Mouse (Mus musculus) cerebellum, adult 2 months (tissue): ENCODE measurements around the gene Nap1l1.

ENCODE experiments used
- CTCF ChIP-seq: fragments of 200-500 bp; IDR thresholded peaks from 2 replicates; pipeline ENCODE4 v1.5.1; 2011; ENCODE audit warnings: low read depth, mild to moderate bottlenecking, control low read depth, low read length, moderate library complexity, borderline replicate concordance; ENCODE audit not compliant: insufficient read depth
- POLR2A ChIP-seq: fragments of 200-500 bp; IDR thresholded peaks from 2 replicates; pipeline ENCODE4 v1.6.1; 2011; ENCODE audit warnings: low read length, control low read depth, borderline replicate concordance; ENCODE audit not compliant: insufficient read depth

- TF ChIP-seq CTCF (no peak), POLR2A (no peak)
Observed at GRCm38 (mm10) chr10:111509981-111510380, 37.0 kb downstream of the Nap1l1 start.
